Mouse (Mus musculus): ENCODE results near the gene 5031439G07Rik. TPM values are rescaled to one million over a fixed set of nuclear protein-coding genes. Genes with fewer than 3 reads are reported as not detected.

5031439G07Rik gene
- total and polyA plus RNA-seq, 2 experiments from 2014 or later: 2.2 to 27.3 TPM

DNA sequence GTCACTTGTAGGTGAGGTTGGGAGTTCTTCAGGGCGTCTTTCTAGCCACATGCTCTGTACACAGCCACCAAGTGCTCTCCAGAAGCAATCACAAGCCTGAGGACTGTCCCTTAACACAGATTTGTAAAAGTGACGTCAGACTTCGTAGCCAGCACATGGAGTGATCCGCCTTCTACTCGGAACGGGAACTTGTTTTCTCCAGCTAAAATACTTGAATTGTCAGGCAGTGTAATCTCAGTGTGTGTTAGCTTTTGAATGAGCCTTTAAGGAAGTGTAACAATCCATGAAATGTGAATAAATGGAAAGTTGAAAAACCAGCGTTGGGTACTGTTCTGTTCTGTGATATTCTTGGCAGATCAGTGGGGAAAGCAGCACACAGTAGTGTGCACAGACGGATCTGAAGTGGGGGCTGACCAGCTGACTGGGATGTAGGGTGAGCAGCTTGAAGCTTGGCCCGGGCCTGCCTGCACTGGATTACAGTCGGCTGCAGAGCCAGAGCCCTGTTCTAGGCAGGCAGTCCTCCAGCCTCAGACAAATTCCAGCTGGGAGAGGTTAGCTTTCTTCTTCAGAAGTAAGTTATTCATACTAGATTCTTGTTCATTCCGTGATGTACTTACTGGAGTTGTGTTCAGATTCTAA is 45.6 kb downstream of the 5031439G07Rik start:
- 55% methylated on average over 11 of the region's 11 CpGs for WGBS

GRCm38 (mm10) chr15:84940102-84940501 is 48.2 kb downstream of the 5031439G07Rik start:
- H3K4me3 ChIP-seq (ENCODE audit: low read depth, low read length): no peak overlapping the region
- ATAC-seq (ENCODE audit: insufficient read depth, low read depth) (0 out of 2 replicates have a peak, but pooled peaks have one; percentile 38), DNase-seq (ENCODE audit: low spot score) (no peak)
- TF ChIP-seq EP300 (IDR thresholded peaks at IDR 0.05; ENCODE audit: low read depth) (no peak), CTCF (IDR thresholded peaks at IDR 0.05; ENCODE audit: low read depth) (no peak)
- H3K4me1 ChIP-seq (ENCODE audit: control insufficient read depth, insufficient read depth): peaks cover 7% of the 10 kb centered on the region; the same call in 1 of the 2 replicates
- H3K4me2 ChIP-seq (ENCODE audit: low read depth, low read length): no peak overlapping the region
- H3K27ac ChIP-seq (ENCODE audit: low read depth): no peak overlapping the region
- H3K36me3 ChIP-seq (replicated peaks; ENCODE audit: control insufficient read depth, insufficient read depth, low read length): peaks cover 71% of the 10 kb centered on the region
- WGBS: 55% methylated on average over 12 of the region's 12 CpGs
- H3K9ac ChIP-seq (replicated peaks; ENCODE audit: low read depth, low read length): no peak overlapping the region
- no peaks in the 10 kb centered on the region for H3K27me3 ChIP-seq (ENCODE audit: control insufficient read depth, insufficient read depth, low read length)
- no peaks in the 10 kb centered on the region for H3K9me3 ChIP-seq (replicated peaks; ENCODE audit: control insufficient read depth, low read length)

More for the DNA sequence above, 45.6 kb downstream of the 5031439G07Rik start:
- Histone ChIP-seq H3K9ac (replicated peaks; ENCODE audit: low read depth, low read length) (no peak overlapping the region), H3K9me3 (replicated peaks; ENCODE audit: control insufficient read depth, low read length) (no peaks in the 10 kb centered on the region), H3K27me3 (ENCODE audit: control insufficient read depth, insufficient read depth, low read length) (no peaks in the 10 kb centered on the region), H3K4me3 (ENCODE audit: low read depth, low read length) (no peak overlapping the region), H3K27ac (ENCODE audit: low read depth) (no peak overlapping the region), H3K36me3 (replicated peaks; ENCODE audit: control insufficient read depth, insufficient read depth, low read length) (peaks cover 45% of the 10 kb centered on the region), H3K4me2 (ENCODE audit: low read depth, low read length) (no peak overlapping the region), H3K4me1 (ENCODE audit: control insufficient read depth, insufficient read depth) (peaks cover 7% of the 10 kb centered on the region; the same call in 1 of the 2 replicates)
- DNase-seq (ENCODE audit: low spot score) (no peak), ATAC-seq (ENCODE audit: insufficient read depth, low read depth) (peak; percentile 48; the same call in 1 of the 2 replicates)
- TF ChIP-seq EP300 (IDR thresholded peaks at IDR 0.05; ENCODE audit: low read depth): no peak

DNA sequence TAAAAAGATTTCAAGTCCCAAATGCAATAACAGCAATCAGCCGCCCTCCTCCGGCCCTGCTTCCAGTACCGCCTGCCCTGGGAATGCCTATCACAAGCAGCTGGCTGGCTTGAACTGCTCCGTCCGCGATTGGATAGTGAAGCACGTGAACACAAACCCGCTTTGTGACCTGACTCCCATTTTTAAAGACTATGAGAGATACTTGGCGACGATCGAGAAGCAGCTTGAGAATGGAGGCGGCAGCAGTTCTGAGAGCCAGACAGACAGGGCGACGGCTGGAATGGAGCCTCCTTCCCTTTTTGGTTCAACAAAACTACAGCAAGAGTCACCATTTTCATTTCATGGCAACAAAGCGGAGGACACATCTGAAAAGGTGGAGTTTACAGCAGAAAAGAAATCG is 53.5 kb downstream of the 5031439G07Rik start:
- 85% methylated on average over 16 of the region's 16 CpGs for WGBS

DNA sequence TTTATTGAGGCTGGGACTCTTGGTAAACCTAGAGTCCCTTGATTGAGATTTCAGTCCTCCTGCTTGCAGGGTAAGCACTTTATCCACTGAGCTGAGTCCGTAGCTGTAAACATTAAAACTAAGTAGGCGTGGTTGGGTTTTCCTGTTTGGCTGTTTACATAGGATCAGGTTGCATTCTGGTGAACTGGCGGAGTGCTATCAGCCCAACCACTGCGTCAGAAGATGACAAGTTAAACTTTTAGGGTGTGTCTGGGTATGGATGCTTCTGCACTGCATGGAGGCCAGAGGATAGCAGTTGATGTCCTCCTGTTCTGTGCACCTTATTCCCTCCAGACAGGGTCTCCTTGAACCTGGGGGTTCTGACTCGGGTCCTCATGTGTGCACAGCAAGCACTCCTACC is 56.0 kb downstream of the 5031439G07Rik start:
- H3K36me3 ChIP-seq (replicated peaks; ENCODE audit: control insufficient read depth, insufficient read depth, low read length): peaks cover 99% of the 10 kb centered on the region
- H3K4me1 ChIP-seq (ENCODE audit: control insufficient read depth, insufficient read depth): no peaks in the 10 kb centered on the region
- DNase-seq (ENCODE audit: low spot score) (no peak), ATAC-seq (ENCODE audit: insufficient read depth, low read depth) (no peak)
- no peak overlapping the region for H3K4me2 ChIP-seq (ENCODE audit: low read depth, low read length)
- H3K9ac ChIP-seq (replicated peaks; ENCODE audit: low read depth, low read length): no peak overlapping the region
- H3K27ac ChIP-seq (ENCODE audit: low read depth): no peak overlapping the region
- no peak for TF ChIP-seq EP300 (IDR thresholded peaks at IDR 0.05; ENCODE audit: low read depth)
- no peak for TF ChIP-seq CTCF (IDR thresholded peaks at IDR 0.05; ENCODE audit: low read depth)
- H3K9me3 ChIP-seq (replicated peaks; ENCODE audit: control insufficient read depth, low read length): no peaks in the 10 kb centered on the region
- H3K27me3 ChIP-seq (ENCODE audit: control insufficient read depth, insufficient read depth, low read length): no peaks in the 10 kb centered on the region
- no peak overlapping the region for H3K4me3 ChIP-seq (ENCODE audit: low read depth, low read length)
- 82% methylated on average over 5 of the region's 5 CpGs for WGBS

More for the DNA sequence above, 53.5 kb downstream of the 5031439G07Rik start:
- ATAC-seq (ENCODE audit: insufficient read depth, low read depth) (no peak), DNase-seq (ENCODE audit: low spot score) (no peak)
- Histone ChIP-seq H3K9me3 (replicated peaks; ENCODE audit: control insufficient read depth, low read length) (no peaks in the 10 kb centered on the region), H3K27ac (ENCODE audit: low read depth) (no peak overlapping the region), H3K4me1 (ENCODE audit: control insufficient read depth, insufficient read depth) (no peaks in the 10 kb centered on the region), H3K27me3 (ENCODE audit: control insufficient read depth, insufficient read depth, low read length) (no peaks in the 10 kb centered on the region), H3K4me2 (ENCODE audit: low read depth, low read length) (no peak overlapping the region), H3K9ac (replicated peaks; ENCODE audit: low read depth, low read length) (no peak overlapping the region), H3K4me3 (ENCODE audit: low read depth, low read length) (no peak overlapping the region), H3K36me3 (replicated peaks; ENCODE audit: control insufficient read depth, insufficient read depth, low read length) (peaks cover 99% of the 10 kb centered on the region)
- TF ChIP-seq CTCF (IDR thresholded peaks at IDR 0.05; ENCODE audit: low read depth) (no peak), EP300 (IDR thresholded peaks at IDR 0.05; ENCODE audit: low read depth) (no peak)

DNA sequence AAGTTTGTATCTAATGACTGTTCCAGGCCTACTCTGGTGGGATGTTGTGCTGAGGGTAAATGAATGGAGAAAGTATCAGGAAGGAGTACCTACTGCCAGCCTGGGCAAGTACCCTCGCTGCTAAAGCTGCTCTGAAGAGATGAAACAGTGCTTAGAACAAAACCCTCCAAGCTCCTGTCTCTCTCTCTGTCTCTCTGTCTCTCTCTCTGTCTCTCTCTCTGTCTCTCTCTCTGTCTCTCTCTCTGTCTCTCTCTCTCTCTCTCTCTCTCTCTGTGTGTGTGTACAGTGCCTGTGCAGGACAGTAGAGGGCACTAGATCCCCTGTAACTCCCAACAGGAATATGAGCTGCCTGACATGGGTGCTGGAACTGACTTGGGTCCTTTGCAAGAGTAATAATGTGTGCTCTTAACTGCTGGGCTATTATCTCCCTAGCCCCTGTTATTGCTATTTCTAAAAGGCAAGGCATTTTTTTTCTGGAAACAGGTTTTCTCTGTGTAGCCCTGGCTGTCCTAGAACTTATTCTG is 62.8 kb downstream of the 5031439G07Rik start:
- Histone ChIP-seq H3K4me1 (ENCODE audit: control insufficient read depth, insufficient read depth) (peaks cover 22% of the 10 kb centered on the region), H3K4me3 (ENCODE audit: low read depth, low read length) (no peak overlapping the region), H3K9me3 (replicated peaks; ENCODE audit: control insufficient read depth, low read length) (no peaks in the 10 kb centered on the region), H3K4me2 (ENCODE audit: low read depth, low read length) (no peak overlapping the region; the same call in 1 of the 2 replicates), H3K9ac (replicated peaks; ENCODE audit: low read depth, low read length) (no peak overlapping the region), H3K27ac (ENCODE audit: low read depth) (no peak overlapping the region), H3K36me3 (replicated peaks; ENCODE audit: control insufficient read depth, insufficient read depth, low read length) (peaks cover 34% of the 10 kb centered on the region), H3K27me3 (ENCODE audit: control insufficient read depth, insufficient read depth, low read length) (no peaks in the 10 kb centered on the region)
- DNase-seq (ENCODE audit: low spot score) (no peak), ATAC-seq (ENCODE audit: insufficient read depth, low read depth) (no peak)
- WGBS: 82% methylated on average over 1 of the region's 1 CpGs
- TF ChIP-seq CTCF (IDR thresholded peaks at IDR 0.05; ENCODE audit: low read depth) (peak; percentile 42), EP300 (IDR thresholded peaks at IDR 0.05; ENCODE audit: low read depth) (no peak)

All from heart, postnatal 0 days (tissue).